Mouse (Mus musculus) adrenal gland, adult 18-20 months (tissue): ENCODE results near the gene Gm3173. TPM values are rescaled to one million over a fixed set of nuclear protein-coding genes. Genes with fewer than 3 reads are reported as not detected.
A peak's percentile ranks its signal among the peaks of the same experiment; 100 is the strongest.
"Not testable (repeated sequence)": the region's sequence is repeated elsewhere in the genome, so short reads cannot be mapped to it uniquely, and the experiment has no call there.

Source experiments
- DNase-seq, 2 experiments: peaks; one replicate each; pipeline ENCODE4 v3.0.0; 2021 to 2022; ENCODE audit warnings: low spot score in 2 of 2
- long read RNA-seq, 2 experiments: library from polyadenylated mRNA; stranded (forward); transcript quantifications; one replicate each; pipeline ENCODE4 v2.0.0; 2021
- total RNA-seq, 2 experiments: library from RNA; stranded (reverse); gene quantifications; 1 replicate in 1 of 2; 2 replicates in 1 of 2; pipeline ENCODE4 v1.2.3; 2021

The Gm3173 gene
- total RNA-seq: not detected
- long read RNA-seq, experiment 1: 0 reads
- long read RNA-seq, experiment 2: 0 reads

GRCm38 (mm10) chr14:4430692-4431091, at the start of gene Gm3173:
Gene Gm3173, plus strand, starts transcription at chr14:4430992.
- not testable (repeated sequence) for DNase-seq

DNA sequence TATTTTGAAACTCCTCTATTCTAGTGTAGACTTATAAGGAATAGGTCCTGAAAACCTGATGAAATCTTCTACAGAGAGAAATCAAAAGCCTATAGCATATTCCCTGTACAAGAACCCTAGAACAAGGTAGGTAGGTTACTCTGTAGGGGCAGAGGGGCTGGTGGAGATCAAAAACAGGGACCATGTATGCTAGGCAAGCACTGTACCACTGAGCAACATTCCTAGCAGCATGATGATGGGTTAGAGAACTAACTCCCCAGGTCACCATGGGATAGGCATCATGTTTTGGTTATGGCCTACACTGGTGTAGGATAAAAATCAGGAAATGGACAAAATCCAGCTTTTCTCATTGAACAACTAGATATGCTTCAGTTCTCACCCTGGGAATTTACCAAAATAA, 45.2 kb upstream of the Gm3173 start:
- not testable (repeated sequence) for DNase-seq

GRCm38 (mm10) chr14:4392841-4393530, 37.8 kb upstream of the Gm3173 start:
- not testable (repeated sequence) for DNase-seq

DNA sequence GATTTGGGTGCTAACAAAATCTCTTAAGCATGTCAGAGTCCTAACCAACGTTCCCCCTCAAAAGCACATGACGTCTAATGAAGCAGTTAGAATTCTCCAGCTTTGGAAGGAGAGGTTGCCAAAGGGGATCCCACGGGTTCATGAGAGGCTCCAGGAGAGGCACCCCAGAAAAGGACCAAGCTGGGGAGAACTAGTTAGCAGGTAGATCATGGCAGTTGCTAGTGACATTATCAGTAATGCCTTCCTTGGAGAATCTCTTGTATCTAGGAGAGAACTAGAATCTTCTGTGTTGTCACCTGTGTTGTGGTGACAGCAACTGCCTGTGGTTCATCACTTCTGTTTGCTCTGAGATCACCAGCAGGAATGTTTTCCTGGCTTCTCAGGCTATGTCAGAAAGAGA, 33.6 kb upstream of the Gm3173 start, which contains the start of gene Gm3159:
Gm3159 (plus strand) TSS at position 301 of the 400 bp plus-strand sequence.
- DNase-seq: not testable (repeated sequence)

- not testable (repeated sequence) for DNase-seq
These were observed 32.2 kb upstream of the Gm3173 start for GRCm38 (mm10) chr14:4398624-4399023.

DNA sequence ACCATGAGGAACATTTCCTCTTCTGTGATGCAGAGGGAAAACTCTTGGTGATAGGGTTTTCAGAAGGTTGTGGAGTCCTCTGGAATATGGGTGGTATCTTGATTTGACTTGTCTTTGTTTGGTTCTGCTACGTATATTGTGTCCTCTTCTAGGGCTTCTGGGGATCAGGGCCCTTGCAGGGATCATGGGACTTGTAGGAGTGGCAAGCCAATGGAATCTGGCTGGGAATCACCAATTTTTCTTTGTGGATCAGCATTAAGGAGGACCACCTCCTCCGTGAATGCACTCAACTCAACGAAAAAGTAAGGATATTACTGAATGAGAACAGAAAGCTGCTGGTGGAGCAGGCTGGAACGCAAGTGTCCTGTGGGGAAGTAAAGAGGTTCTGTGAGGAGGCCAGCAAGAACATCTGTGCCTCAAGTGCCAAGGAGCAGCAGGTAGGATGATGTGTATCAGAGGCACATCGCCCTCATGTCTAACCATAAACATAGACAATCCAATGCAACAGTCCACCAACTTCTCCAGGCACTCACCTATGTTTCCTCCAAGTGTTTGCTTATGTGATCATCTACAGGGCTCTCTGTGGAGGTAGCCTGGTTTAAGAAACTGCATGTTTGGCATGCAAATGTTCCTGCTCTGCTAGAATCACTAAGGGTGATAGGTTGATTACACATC, 30.5 kb upstream of the Gm3173 start:
- DNase-seq: peak in 1 of 2 experiments; percentile 20

DNA sequence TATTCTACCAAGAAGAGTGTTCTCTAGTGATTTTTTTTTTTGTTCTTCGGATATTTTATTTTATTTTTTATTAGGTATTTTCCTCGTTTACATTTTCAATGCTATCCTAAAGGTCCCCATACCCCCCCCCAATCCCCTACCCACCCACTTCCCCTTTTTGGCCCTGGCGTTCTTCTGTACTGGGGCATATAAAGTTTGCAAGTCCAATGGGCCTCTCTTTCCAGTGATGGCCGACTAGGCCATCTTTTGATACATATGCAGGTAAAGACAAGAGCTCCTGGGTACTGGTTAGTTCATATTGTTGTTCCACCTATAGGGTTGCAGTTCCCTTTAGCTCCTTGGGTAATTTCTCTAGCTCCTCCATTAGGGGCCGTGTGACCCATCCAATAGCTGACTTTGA, 29.5 kb upstream of the Gm3173 start:
- DNase-seq: not testable (repeated sequence)

GRCm38 (mm10) chr14:4403840-4404239, 27.0 kb upstream of the Gm3173 start:
- DNase-seq: not testable (repeated sequence)

- not testable (repeated sequence) for DNase-seq
These were observed 20.9 kb upstream of the Gm3173 start for GRCm38 (mm10) chr14:4409939-4410338.

- peak; percentile 19 to 41 for DNase-seq
These were observed 15.6 kb upstream of the Gm3173 start, which contains the start of gene Gm3164 for GRCm38 (mm10) chr14:4414965-4415835. Gene Gm3164, plus strand, starts transcription at chr14:4415448.

- DNase-seq: not testable (repeated sequence)
These were observed 50.7 kb downstream of the Gm3173 start, which contains the start of gene Gm3182 for GRCm38 (mm10) chr14:4481445-4481844. Gene Gm3182, plus strand, starts transcription at chr14:4481745.

DNA sequence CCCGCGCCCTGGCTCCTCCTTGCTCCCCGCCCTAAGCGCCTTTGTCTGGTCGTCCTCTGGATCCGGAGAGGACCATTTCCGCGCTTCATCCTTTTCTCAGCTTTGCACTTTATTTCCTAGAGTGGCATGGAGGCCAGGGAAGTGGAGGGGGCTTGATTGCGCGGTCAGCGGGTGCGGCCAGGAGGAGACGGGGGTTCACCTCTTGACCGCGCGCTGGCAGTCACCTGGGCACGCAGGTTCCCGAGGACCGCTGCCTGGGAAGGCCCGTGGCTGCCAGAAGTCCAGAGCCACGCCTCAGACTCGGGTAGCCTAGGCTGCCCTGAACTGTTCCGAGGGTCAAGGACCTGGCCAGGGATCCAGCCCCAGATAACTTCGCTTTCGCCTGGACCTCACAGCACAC, 68.6 kb downstream of the Gm3173 start:
- not testable (repeated sequence) for DNase-seq

- not testable (repeated sequence) for DNase-seq
These were observed 124.3 kb downstream of the Gm3173 start, which contains the start of gene Gm3047 for GRCm38 (mm10) chr14:4555105-4555504. Gene Gm3047, plus strand, starts transcription at chr14:4555405.

Other genes starting within 250 kb of the Gm3173 start
- not detected for gene Gm2974, start 248.4 kb upstream of the Gm3173 start, total RNA-seq
- not detected for gene Gm3138, start 181.4 kb upstream of the Gm3173 start, total RNA-seq
- not detected for gene Gm3149, start 113.7 kb upstream of the Gm3173 start, total RNA-seq
- not detected for gene 2610042L04Rik, start 96.2 kb upstream of the Gm3173 start, total RNA-seq
- not detected for gene Gm3159, start 33.5 kb upstream of the Gm3173 start, total RNA-seq
- gene Gm3164, start 15.5 kb upstream of the Gm3173 start, total RNA-seq: not detected
- not detected for gene Gm3182, start 50.8 kb downstream of the Gm3173 start, total RNA-seq
- gene Gm3047, start 124.4 kb downstream of the Gm3173 start, total RNA-seq: not detected
- gene Gm8159, start 201.4 kb downstream of the Gm3173 start, total RNA-seq: not detected
- not detected for gene Gm3239, start 233.2 kb downstream of the Gm3173 start, total RNA-seq